Mouse (Mus musculus) right cerebral cortex, postnatal 14 days (tissue): ENCODE measurements around the gene 1700017N19Rik.
A peak's percentile ranks its signal among the peaks of the same experiment; 100 is the strongest.
"Not testable (repeated sequence)": the region's sequence is repeated elsewhere in the genome, so short reads cannot be mapped to it uniquely, and the experiment has no call there.

ENCODE experiments used
- DNase-seq: peaks from one replicate; pipeline ENCODE4 v3.0.0; 2022

The 1700017N19Rik gene

GRCm38 (mm10) chr10:100590323-100590722 is at the start of gene 1700017N19Rik, which contains the start of gene 4930430F08Rik:
1700017N19Rik (plus strand) TSS chr10:100590484.
4930430F08Rik (minus strand) TSS chr10:100590423.
- DNase-seq, result no peak

GRCm38 (mm10) chr10:100556566-100557175 is 33.6 kb upstream of the 1700017N19Rik start:
- DNase-seq, result no peak

- DNase-seq, result not testable (repeated sequence)
Measured at GRCm38 (mm10) chr10:100560194-100560883, 29.9 kb upstream of the 1700017N19Rik start.

GRCm38 (mm10) chr10:100564112-100564511 is 26.2 kb upstream of the 1700017N19Rik start:
- no peak for DNase-seq

GRCm38 (mm10) chr10:100571707-100572106 is 18.6 kb upstream of the 1700017N19Rik start:
- no peak for DNase-seq

GRCm38 (mm10) chr10:100574505-100575149 is 15.7 kb upstream of the 1700017N19Rik start:
- no peak for DNase-seq

- no peak for DNase-seq
Measured at GRCm38 (mm10) chr10:100575294-100575693, 15.0 kb upstream of the 1700017N19Rik start.

- DNase-seq, result no peak
Measured at GRCm38 (mm10) chr10:100584178-100584577, 6.1 kb upstream of the 1700017N19Rik start.

- DNase-seq, result no peak
Measured at GRCm38 (mm10) chr10:100588524-100588923, 1.8 kb upstream of the 1700017N19Rik start.

- DNase-seq, result peak; percentile 93
Measured at GRCm38 (mm10) chr10:100588932-100589388, 1.3 kb upstream of the 1700017N19Rik start.

- no peak for DNase-seq
Measured at GRCm38 (mm10) chr10:100598339-100598738, 8.1 kb downstream of the 1700017N19Rik start.

GRCm38 (mm10) chr10:100603511-100603910 is 13.2 kb downstream of the 1700017N19Rik start:
- DNase-seq, result no peak

- DNase-seq, result no peak
Measured at GRCm38 (mm10) chr10:100604254-100604653, 14.0 kb downstream of the 1700017N19Rik start.

- no peak for DNase-seq
Measured at GRCm38 (mm10) chr10:100617233-100617903, 27.1 kb downstream of the 1700017N19Rik start.

GRCm38 (mm10) chr10:100619474-100619873 is 29.2 kb downstream of the 1700017N19Rik start:
- no peak for DNase-seq

- DNase-seq, result no peak
Measured at GRCm38 (mm10) chr10:100620040-100620439, 29.8 kb downstream of the 1700017N19Rik start.

GRCm38 (mm10) chr10:100622494-100622893 is 32.2 kb downstream of the 1700017N19Rik start:
- no peak for DNase-seq

- DNase-seq, result peak; percentile 71
Measured at GRCm38 (mm10) chr10:100629762-100630438, 39.6 kb downstream of the 1700017N19Rik start.

GRCm38 (mm10) chr10:100642887-100643286 is 52.6 kb downstream of the 1700017N19Rik start:
- DNase-seq, result no peak

GRCm38 (mm10) chr10:100645331-100645935 is 55.1 kb downstream of the 1700017N19Rik start:
- no peak for DNase-seq

GRCm38 (mm10) chr10:100654183-100654582 is 63.9 kb downstream of the 1700017N19Rik start:
- DNase-seq, result no peak
